In the genomic region with DNA sequence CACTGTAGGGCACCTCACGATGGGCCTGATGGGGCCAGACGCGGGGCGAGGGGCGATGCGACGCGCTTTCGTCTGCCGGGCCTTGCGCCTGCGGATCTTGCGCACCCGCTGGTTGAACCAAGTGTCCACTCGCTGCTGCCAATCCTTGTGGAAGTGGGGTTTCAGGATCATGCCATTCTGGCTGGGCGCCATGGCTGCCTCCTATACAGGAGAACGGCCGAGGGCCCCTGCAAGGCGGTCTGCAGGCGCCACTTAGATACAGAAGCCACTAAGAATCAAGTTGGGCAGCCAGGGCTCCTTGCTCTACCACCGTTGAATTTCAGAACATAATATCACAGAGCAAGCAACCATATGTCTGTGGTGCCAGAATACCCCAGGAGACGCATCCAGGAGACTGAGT, we compare ENCODE assay signal across 26 mouse cellular contexts. TPM values are rescaled to one million over a fixed set of nuclear protein-coding genes. Genes with fewer than 3 reads are reported as not detected.
A peak's percentile ranks its signal among the peaks of the same experiment; 100 is the strongest.
DNase-seq lines count a peak whose midpoint lies in the region; ATAC-seq and TF ChIP-seq lines count a peak whose summit lies in the region.
"Had no signal": no experiment of that assay in that cellular context is flagged by ENCODE, and none has a peak within 500 bp of the region (broad histone marks: within the 10 kb centered on the region; RNA-seq: fewer than 3 reads in every experiment).

No protein-coding gene starts in this region.

- H3K36me3 ChIP-seq in forebrain, embryonic 10.5 days (replicated peaks): no peaks in the 10 kb centered on the region
- H3K36me3 ChIP-seq in forebrain, embryonic 15.5 days: no peaks in the 10 kb centered on the region
- H3K36me3 ChIP-seq: embryonic facial prominence, embryonic 12.5 days; liver, embryonic 13.5 days; neural tube, embryonic 15.5 days had no signal

- H3K9ac ChIP-seq in forebrain, embryonic 15.5 days (replicated peaks): no peak overlapping the region
- H3K9ac ChIP-seq: embryonic facial prominence, embryonic 12.5 days; hindbrain, embryonic 14.5 days; liver, embryonic 13.5 days; lung, embryonic 14.5 days; neural tube, embryonic 15.5 days had no signal

- 91% methylated on average over 22 of the region's 22 CpGs for WGBS in forebrain, embryonic 10.5 days
- 91% methylated on average over 22 of the region's 22 CpGs for WGBS in forebrain, embryonic 15.5 days

- no peaks in the 10 kb centered on the region for H3K9me3 ChIP-seq in forebrain, embryonic 10.5 days
- H3K9me3 ChIP-seq in forebrain, embryonic 15.5 days: no peaks in the 10 kb centered on the region
- H3K9me3 ChIP-seq: embryonic facial prominence, embryonic 12.5 days; liver, embryonic 13.5 days; neural tube, embryonic 15.5 days had no signal

- peak overlapping the region; percentile 81; the same call in 1 of the 2 replicates for H3K27ac ChIP-seq in forebrain, embryonic 10.5 days
- no peak overlapping the region; the same call in 1 of the 2 replicates for H3K27ac ChIP-seq in forebrain, embryonic 15.5 days (replicated peaks)
- peak overlapping the region; percentile 79 for H3K27ac ChIP-seq in left cerebral cortex, adult 2 months
- H3K27ac ChIP-seq: embryonic facial prominence, embryonic 12.5 days; hindbrain, embryonic 14.5 days; liver, embryonic 13.5 days; neural tube, embryonic 15.5 days had no signal

- no peak for ATAC-seq in forebrain, embryonic 15.5 days (replicated peaks)
- ATAC-seq: CD4-positive, CD25-positive, alpha-beta regulatory T cell, adult 4 months had no signal

- intact Hi-C loops in left cerebral cortex, adult 2 months (cut with DNase I): loop anchor here (10.0 kb wide), 1 partner anchor 234 kb away; a partner anchor contains a TSS

- peaks cover 5% of the 10 kb centered on the region; the same call in 1 of the 2 replicates for H3K27me3 ChIP-seq in forebrain, embryonic 10.5 days (ENCODE audit: poor library complexity, severe bottlenecking)
- no peaks in the 10 kb centered on the region for H3K27me3 ChIP-seq in forebrain, embryonic 15.5 days
- H3K27me3 ChIP-seq: liver, embryonic 13.5 days; neural tube, embryonic 15.5 days had no signal

- DNase-seq in forebrain, embryonic 10.5 days (ENCODE audit: extremely low spot score, low spot score): no peak
- no peak for DNase-seq in left cerebral cortex, adult 2 months (ENCODE audit: extremely low spot score in 1 of 2, low spot score in 2 of 2)
- DNase-seq in left cerebral cortex, adult 9 months (ENCODE audit: low spot score in 2 of 2): no peak
- peak; percentile 39 for DNase-seq in retina, postnatal 1 day
- DNase-seq in retina, embryonic 14.5 days (ENCODE audit: low spot score): no peak
- DNase-seq in adrenal gland, adult (ENCODE audit: inconsistent age in 2 of 2, low spot score in 1 of 2): no peak
- DNase-seq: adrenal gland, postnatal 36 days; cerebellum, adult 18-20 months; heart, postnatal 10 days; kidney, adult 11 months; liver, embryonic 13.5 days; lung, embryonic 14.5 days; lung, postnatal 36 days had no signal

- TF ChIP-seq CTCF in left cerebral cortex, adult 2 months (IDR thresholded peaks at IDR 0.05): no peak

- H3K4me1 ChIP-seq in forebrain, embryonic 10.5 days: peaks cover 23% of the 10 kb centered on the region
- H3K4me1 ChIP-seq in forebrain, embryonic 15.5 days: peaks cover 12% of the 10 kb centered on the region

- no peak overlapping the region for H3K4me3 ChIP-seq in forebrain, embryonic 10.5 days
- H3K4me3 ChIP-seq in forebrain, embryonic 15.5 days: no peak overlapping the region
- no peak overlapping the region for H3K4me3 ChIP-seq in left cerebral cortex, adult 2 months
- H3K4me3 ChIP-seq: embryonic facial prominence, embryonic 12.5 days; erythroblast, embryonic 14.5 days; liver, embryonic 13.5 days; neural tube, embryonic 15.5 days had no signal

- no peak overlapping the region for H3K4me2 ChIP-seq in forebrain, embryonic 15.5 days (replicated peaks)
- H3K4me2 ChIP-seq: embryonic facial prominence, embryonic 12.5 days; heart, embryonic 11.5 days; hindbrain, embryonic 14.5 days; liver, embryonic 13.5 days; lung, embryonic 14.5 days; neural tube, embryonic 15.5 days had no signal

RNA-seq across cellular contexts. Expression of a gene that starts 8.6 kb away (rescaled TPM):
- not detected in 2 replicates for polyA plus RNA-seq in forebrain, embryonic 10.5 days (2016; fragmentation: Nextera tagmentation; extraction: Ambion mirVana)
- polyA plus RNA-seq in forebrain, embryonic 15.5 days (2015; fragmentation: Nextera tagmentation; extraction: Ambion mirVana): not detected in 2 replicates
- total RNA-seq in left cerebral cortex, adult 2 months (2021): not detected
- total RNA-seq: adrenal gland, postnatal 36 days; gastrocnemius, adult 8-10 months; granulocyte monocyte progenitor cell, adult 5-6 weeks; heart, postnatal 10 days; layer of hippocampus, postnatal 25 days; left cerebral cortex, postnatal 25 days; megakaryocyte-erythroid progenitor cell, adult 5-6 weeks had no signal
- polyA plus RNA-seq: CD4-positive, CD25-positive, alpha-beta regulatory T cell, adult 4 months; embryonic facial prominence, embryonic 12.5 days; erythroblast, embryonic 14.5 days; heart, embryonic 11.5 days; hindbrain, embryonic 14.5 days; kidney, embryonic 16.5 days; liver, embryonic 13.5 days; lung, embryonic 14.5 days; neural tube, embryonic 15.5 days had no signal

RNA-seq across cellular contexts. Expression of a gene that starts 27.2 kb away (rescaled TPM):
- polyA plus RNA-seq in forebrain, embryonic 10.5 days (2016; fragmentation: Nextera tagmentation; extraction: Ambion mirVana): 225 and 235 TPM in 2 replicates
- 175 and 184 TPM in 2 replicates for polyA plus RNA-seq in forebrain, embryonic 15.5 days (2015; fragmentation: Nextera tagmentation; extraction: Ambion mirVana)
- 100 to 1,000 TPM; 230 TPM for total RNA-seq in left cerebral cortex, adult 2 months (2021)
